ENCODE assay signal across 10 mouse cellular contexts in the genomic region with DNA sequence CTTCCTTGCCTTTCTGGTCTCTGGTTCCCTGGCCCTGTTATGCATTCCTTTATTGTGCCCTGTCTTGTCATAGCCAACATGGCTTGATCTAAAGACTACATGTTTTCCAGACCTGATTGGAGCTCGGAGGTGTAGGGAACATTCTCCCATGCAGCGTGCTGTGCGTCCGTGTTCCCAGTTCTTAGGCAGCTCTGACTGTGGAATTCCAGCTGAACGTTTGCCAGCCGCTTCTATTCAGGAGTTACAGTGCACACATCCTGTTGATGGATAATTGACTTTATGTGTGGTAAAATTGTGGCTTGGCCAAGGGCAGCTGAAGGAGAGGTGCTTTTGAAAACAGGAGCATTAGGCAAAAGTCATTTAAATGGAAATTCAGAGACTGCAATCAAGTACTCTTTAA. TPM values are rescaled to one million over a fixed set of nuclear protein-coding genes. Genes with fewer than 3 reads are reported as not detected.
DNase-seq lines count a peak whose midpoint lies in the region; ATAC-seq and TF ChIP-seq lines count a peak whose summit lies in the region.
"Had no signal": no experiment of that assay in that cellular context is flagged by ENCODE, and none has a peak within 500 bp of the region (broad histone marks: within the 10 kb centered on the region; RNA-seq: fewer than 3 reads in every experiment).

No protein-coding gene starts in this region.

- no peak for ATAC-seq in lung, embryonic 16.5 days (ENCODE audit: low read depth)
- ATAC-seq in limb, embryonic 14.5 days (ENCODE audit: low FRiP score, low read depth): no peak

- no peak for TF ChIP-seq POLR2A in lung, adult 2 months (IDR thresholded peaks at IDR 0.05; ENCODE audit: borderline replicate concordance, extremely low read depth, low read depth, low read length)
- no peak for TF ChIP-seq POLR2A in limb, embryonic 14.5 days (IDR thresholded peaks at IDR 0.05; ENCODE audit: borderline replicate concordance, extremely low read depth, insufficient read depth, insufficient read length)

- TF ChIP-seq CTCF in lung, adult 2 months (IDR thresholded peaks at IDR 0.05; ENCODE audit: insufficient read depth, low read length): no peak

- DNase-seq in lung, adult 2 months: no peak
- peak; percentile 50 for DNase-seq in heart, adult 8-10 months (ENCODE audit: low spot score)
- peak; percentile 25 to 29 for DNase-seq in heart, postnatal 36 days
- peak; percentile 40 for DNase-seq in limb, embryonic 14.5 days (ENCODE audit: low spot score)
- DNase-seq in thymus, postnatal 10 days (ENCODE audit: low spot score in 2 of 2): no peak
- DNase-seq in testis, postnatal 14 days (ENCODE audit: low spot score): no peak
- DNase-seq: layer of hippocampus, adult 9-11 months had no signal

- H3K9ac ChIP-seq in lung, embryonic 16.5 days (ENCODE audit: low read length): peak overlapping the region; percentile 43; the same call in 1 of the 2 replicates
- no peak overlapping the region for H3K9ac ChIP-seq in limb, embryonic 14.5 days (ENCODE audit: low read depth, low read length, severe bottlenecking)
- H3K9ac ChIP-seq: liver, embryonic 15.5 days had no signal

- WGBS in lung, embryonic 16.5 days: 45% methylated on average over 6 of the region's 6 CpGs
- WGBS in lung, adult 2 months: 37% methylated on average over 6 of the region's 6 CpGs
- 61% methylated on average over 6 of the region's 6 CpGs for WGBS in limb, embryonic 14.5 days

- no peak overlapping the region for H3K4me3 ChIP-seq in lung, embryonic 16.5 days (ENCODE audit: low read length)
- H3K4me3 ChIP-seq in lung, adult 2 months (replicated peaks; ENCODE audit: extremely low read depth, low read depth, low read length): no peak overlapping the region
- H3K4me3 ChIP-seq in limb, embryonic 14.5 days (replicated peaks; ENCODE audit: low read length): no peak overlapping the region
- H3K4me3 ChIP-seq: erythroblast, embryonic 14.5 days; liver, embryonic 15.5 days had no signal

- H3K9me3 ChIP-seq in lung, embryonic 16.5 days (ENCODE audit: control insufficient read depth, low read length): no peaks in the 10 kb centered on the region
- H3K9me3 ChIP-seq in limb, embryonic 14.5 days (ENCODE audit: control insufficient read depth, low read length): no peaks in the 10 kb centered on the region
- H3K9me3 ChIP-seq: liver, embryonic 15.5 days had no signal

- peaks cover 26% of the 10 kb centered on the region for H3K4me1 ChIP-seq in lung, embryonic 16.5 days (replicated peaks; ENCODE audit: control insufficient read depth, insufficient read depth, low read length)
- H3K4me1 ChIP-seq in lung, adult 2 months (ENCODE audit: control insufficient read depth, insufficient read depth, low read length): peaks cover 3% of the 10 kb centered on the region
- H3K4me1 ChIP-seq in limb, embryonic 14.5 days (ENCODE audit: control insufficient read depth, insufficient read depth, low read length): 0 out of 2 replicates have a peak, but pooled peaks cover 5% of the 10 kb centered on the region

- H3K4me2 ChIP-seq in lung, embryonic 16.5 days (ENCODE audit: low read depth, low read length): no peak overlapping the region
- no peak overlapping the region for H3K4me2 ChIP-seq in limb, embryonic 14.5 days (replicated peaks; ENCODE audit: low read depth, low read length, severe bottlenecking)
- H3K4me2 ChIP-seq: liver, embryonic 15.5 days had no signal

- peak overlapping the region; percentile 70 for H3K27ac ChIP-seq in lung, embryonic 16.5 days (ENCODE audit: low read length)
- H3K27ac ChIP-seq in limb, embryonic 14.5 days (replicated peaks; ENCODE audit: low read depth, low read length): no peak overlapping the region
- H3K27ac ChIP-seq: liver, embryonic 15.5 days had no signal

- no peaks in the 10 kb centered on the region for H3K27me3 ChIP-seq in lung, embryonic 16.5 days (ENCODE audit: control insufficient read depth, insufficient read depth, low read depth, low read length)
- no peaks in the 10 kb centered on the region for H3K27me3 ChIP-seq in limb, embryonic 14.5 days (ENCODE audit: control insufficient read depth, insufficient read depth, low read length)
- H3K27me3 ChIP-seq: liver, embryonic 15.5 days had no signal

- H3K36me3 ChIP-seq in lung, embryonic 16.5 days (ENCODE audit: control insufficient read depth, insufficient read depth, low read length): no peaks in the 10 kb centered on the region
- H3K36me3 ChIP-seq in limb, embryonic 14.5 days (ENCODE audit: control insufficient read depth, insufficient read depth, low read length): peaks cover 10% of the 10 kb centered on the region; the same call in 1 of the 2 replicates

- intact Hi-C loops in heart, postnatal 36 days (cut with DNase I): no loop called here

RNA-seq across cellular contexts. Expression of gene Slc12a3, which starts 36.9 kb away (rescaled TPM):
- polyA plus RNA-seq in lung, embryonic 16.5 days (2015; fragmentation: Nextera tagmentation; extraction: Ambion mirVana): 0.08 and 0.13 TPM in 2 replicates
- 0.27 and 0.29 TPM in 2 replicates for polyA plus RNA-seq in lung, adult 2 months (2012; rRNA removed)
- under 1 TPM in 3 of 4 experiments, not detected in 1; 0.09 to 0.47 (median 0.11) TPM for total RNA-seq in heart, adult 8-10 months (2022)
- total RNA-seq in heart, postnatal 36 days (2021): under 1 TPM; 0.33 to 0.38 TPM
- 0.08 and 0.10 TPM in 2 replicates for polyA plus RNA-seq in limb, embryonic 14.5 days (2012; rRNA removed)
- polyA plus RNA-seq in limb, embryonic 14.5 days (2014; fragmentation: Nextera tagmentation; extraction: Ambion mirVana): not detected in 2 replicates
- polyA plus RNA-seq: erythroblast, embryonic 14.5 days had no signal

Comparison
In these comparisons a context has a peak if more than half of its experiments do, and no peak if none do; other contexts are left out.
1. DNase-seq: peak in heart, adult 8-10 months (single experiment), heart, postnatal 36 days (2 of 2) and limb, embryonic 14.5 days (single experiment); none in lung, adult 2 months (single experiment), thymus, postnatal 10 days (0 of 2) and testis, postnatal 14 days (single experiment).